Mouse (Mus musculus): ENCODE measurements around the gene Il1r1. TPM values are rescaled to one million over a fixed set of nuclear protein-coding genes. Genes with fewer than 3 reads are reported as not detected.

Gene Il1r1
- polyA plus RNA-seq, 1 experiment from 2014 or later = 8.6 TPM

- no peak for DNase-seq (ENCODE audit: low spot score)
- peak within 1 kb of the TSS; percentile 43 for H3K4me3 ChIP-seq (ENCODE audit: low read depth, low read length)
- no peaks in the 10 kb centered on the region for H3K9me3 ChIP-seq (ENCODE audit: control insufficient read depth, low read length)
- H3K27ac ChIP-seq (ENCODE audit: low read depth) = no peak within 1 kb of the TSS
- WGBS = 29% methylated on average over 6 of the region's 6 CpGs
- peak within 1 kb of the TSS; percentile 39 for H3K9ac ChIP-seq (ENCODE audit: low read length)
- ATAC-seq (replicated peaks; ENCODE audit: low FRiP score, low TSS enrichment, low read depth) = 0 out of 2 replicates have a peak, but pooled peaks have one; percentile 53
- H3K36me3 ChIP-seq (ENCODE audit: control insufficient read depth, insufficient read depth, low read length) = no peaks in the 10 kb centered on the region
- H3K27me3 ChIP-seq (replicated peaks; ENCODE audit: control insufficient read depth, insufficient read depth, low read length) = peaks cover 16% of the 10 kb centered on the region
- peak within 1 kb of the TSS; percentile 77 for H3K4me2 ChIP-seq (ENCODE audit: low read length)
- H3K4me1 ChIP-seq (replicated peaks; ENCODE audit: control insufficient read depth, insufficient read depth, low read length) = peaks cover 7% of the 10 kb centered on the region; the same call in 1 of the 2 replicates
Observed at GRCm38 (mm10) chr1:40324457-40324856, 99.6 kb downstream of the Il1r1 start, which contains the start of gene Il1rl2. Gene Il1rl2 (plus strand): TSS chr1:40324610.

GRCm38 (mm10) chr1:40324955-40325702, 100.2 kb downstream of the Il1r1 start:
- ATAC-seq (replicated peaks; ENCODE audit: low FRiP score, low TSS enrichment, low read depth) (0 out of 2 replicates have a peak, but pooled peaks have one; percentile 62), DNase-seq (ENCODE audit: low spot score) (peak; percentile 67)
- 5% methylated on average over 22 of the region's 22 CpGs for WGBS

GRCm38 (mm10) chr1:40325711-40326327, 100.9 kb downstream of the Il1r1 start:
- H3K27ac ChIP-seq (ENCODE audit: low read depth) = no peak overlapping the region
- peak overlapping the region; percentile 77 for H3K4me2 ChIP-seq (ENCODE audit: low read length)
- DNase-seq (ENCODE audit: low spot score) (peak; percentile 64), ATAC-seq (replicated peaks; ENCODE audit: low FRiP score, low TSS enrichment, low read depth) (0 out of 2 replicates have a peak, but pooled peaks have one; percentile 50)
- peak overlapping the region; percentile 39 for H3K9ac ChIP-seq (ENCODE audit: low read length)
- 6% methylated on average over 28 of the region's 29 CpGs for WGBS
- peaks cover 16% of the 10 kb centered on the region for H3K27me3 ChIP-seq (replicated peaks; ENCODE audit: control insufficient read depth, insufficient read depth, low read length)
- peaks cover 7% of the 10 kb centered on the region; the same call in 1 of the 2 replicates for H3K4me1 ChIP-seq (replicated peaks; ENCODE audit: control insufficient read depth, insufficient read depth, low read length)
- peak overlapping the region; percentile 43 for H3K4me3 ChIP-seq (ENCODE audit: low read depth, low read length)
- H3K9me3 ChIP-seq (ENCODE audit: control insufficient read depth, low read length) = no peaks in the 10 kb centered on the region
- no peaks in the 10 kb centered on the region for H3K36me3 ChIP-seq (ENCODE audit: control insufficient read depth, insufficient read depth, low read length)

More at GRCm38 (mm10) chr1:40324955-40325702, 100.2 kb downstream of the Il1r1 start:
- Histone ChIP-seq H3K36me3 (ENCODE audit: control insufficient read depth, insufficient read depth, low read length) (no peaks in the 10 kb centered on the region), H3K4me1 (replicated peaks; ENCODE audit: control insufficient read depth, insufficient read depth, low read length) (peaks cover 7% of the 10 kb centered on the region; the same call in 1 of the 2 replicates), H3K27me3 (replicated peaks; ENCODE audit: control insufficient read depth, insufficient read depth, low read length) (peaks cover 16% of the 10 kb centered on the region), H3K9me3 (ENCODE audit: control insufficient read depth, low read length) (no peaks in the 10 kb centered on the region), H3K4me3 (ENCODE audit: low read depth, low read length) (peak overlapping the region; percentile 43), H3K27ac (ENCODE audit: low read depth) (no peak overlapping the region), H3K4me2 (ENCODE audit: low read length) (peak overlapping the region; percentile 77), H3K9ac (ENCODE audit: low read length) (peak overlapping the region; percentile 39)

GRCm38 (mm10) chr1:40327604-40328003, 102.7 kb downstream of the Il1r1 start:
- peaks cover 7% of the 10 kb centered on the region; the same call in 1 of the 2 replicates for H3K4me1 ChIP-seq (replicated peaks; ENCODE audit: control insufficient read depth, insufficient read depth, low read length)
- H3K36me3 ChIP-seq (ENCODE audit: control insufficient read depth, insufficient read depth, low read length) = no peaks in the 10 kb centered on the region
- H3K27me3 ChIP-seq (replicated peaks; ENCODE audit: control insufficient read depth, insufficient read depth, low read length) = peaks cover 16% of the 10 kb centered on the region
- no peak overlapping the region for H3K9ac ChIP-seq (ENCODE audit: low read length)
- H3K27ac ChIP-seq (ENCODE audit: low read depth) = no peak overlapping the region
- DNase-seq (ENCODE audit: low spot score) (no peak), ATAC-seq (replicated peaks; ENCODE audit: low FRiP score, low TSS enrichment, low read depth) (no peak)
- no peaks in the 10 kb centered on the region for H3K9me3 ChIP-seq (ENCODE audit: control insufficient read depth, low read length)
- no peak overlapping the region for H3K4me2 ChIP-seq (ENCODE audit: low read length)
- WGBS = 88% methylated on average over 3 of the region's 3 CpGs
- no peak overlapping the region for H3K4me3 ChIP-seq (ENCODE audit: low read depth, low read length)

- Histone ChIP-seq H3K4me1 (replicated peaks; ENCODE audit: control insufficient read depth, insufficient read depth, low read length) (peaks cover 2% of the 10 kb centered on the region; the same call in 1 of the 2 replicates), H3K27ac (ENCODE audit: low read depth) (no peak overlapping the region), H3K36me3 (ENCODE audit: control insufficient read depth, insufficient read depth, low read length) (no peaks in the 10 kb centered on the region), H3K4me2 (ENCODE audit: low read length) (no peak overlapping the region), H3K9me3 (ENCODE audit: control insufficient read depth, low read length) (no peaks in the 10 kb centered on the region), H3K4me3 (ENCODE audit: low read depth, low read length) (no peak overlapping the region), H3K9ac (ENCODE audit: low read length) (no peak overlapping the region), H3K27me3 (replicated peaks; ENCODE audit: control insufficient read depth, insufficient read depth, low read length) (peaks cover 16% of the 10 kb centered on the region)
- WGBS = 77% methylated on average over 1 of the region's 1 CpGs
- no peak for ATAC-seq (replicated peaks; ENCODE audit: low FRiP score, low TSS enrichment, low read depth)
- no peak for DNase-seq (ENCODE audit: low spot score)
Observed at GRCm38 (mm10) chr1:40329526-40329925, 104.6 kb downstream of the Il1r1 start.

- H3K27ac ChIP-seq (ENCODE audit: low read depth) = no peak overlapping the region
- no peak overlapping the region for H3K4me3 ChIP-seq (ENCODE audit: low read depth, low read length)
- ATAC-seq (replicated peaks; ENCODE audit: low FRiP score, low TSS enrichment, low read depth) (no peak), DNase-seq (ENCODE audit: low spot score) (no peak)
- H3K27me3 ChIP-seq (replicated peaks; ENCODE audit: control insufficient read depth, insufficient read depth, low read length) = peaks cover 11% of the 10 kb centered on the region
- H3K4me1 ChIP-seq (replicated peaks; ENCODE audit: control insufficient read depth, insufficient read depth, low read length) = peaks cover under 1% of the 10 kb centered on the region; the same call in 1 of the 2 replicates
- no peaks in the 10 kb centered on the region for H3K36me3 ChIP-seq (ENCODE audit: control insufficient read depth, insufficient read depth, low read length)
- WGBS = 88% methylated on average over 8 of the region's 8 CpGs
- H3K9me3 ChIP-seq (ENCODE audit: control insufficient read depth, low read length) = no peaks in the 10 kb centered on the region
- H3K4me2 ChIP-seq (ENCODE audit: low read length) = no peak overlapping the region
- H3K9ac ChIP-seq (ENCODE audit: low read length) = no peak overlapping the region
Observed at GRCm38 (mm10) chr1:40330181-40330580, 105.3 kb downstream of the Il1r1 start.

- no peak overlapping the region for H3K4me3 ChIP-seq (ENCODE audit: low read depth, low read length)
- no peak overlapping the region for H3K9ac ChIP-seq (ENCODE audit: low read length)
- H3K27me3 ChIP-seq (replicated peaks; ENCODE audit: control insufficient read depth, insufficient read depth, low read length) = no peaks in the 10 kb centered on the region
- WGBS = 88% methylated on average over 1 of the region's 1 CpGs
- no peaks in the 10 kb centered on the region for H3K36me3 ChIP-seq (ENCODE audit: control insufficient read depth, insufficient read depth, low read length)
- H3K4me1 ChIP-seq (replicated peaks; ENCODE audit: control insufficient read depth, insufficient read depth, low read length) = no peaks in the 10 kb centered on the region
- H3K9me3 ChIP-seq (ENCODE audit: control insufficient read depth, low read length) = no peaks in the 10 kb centered on the region
- no peak overlapping the region for H3K4me2 ChIP-seq (ENCODE audit: low read length)
- DNase-seq (ENCODE audit: low spot score) (no peak), ATAC-seq (replicated peaks; ENCODE audit: low FRiP score, low TSS enrichment, low read depth) (no peak)
- H3K27ac ChIP-seq (ENCODE audit: low read depth) = no peak overlapping the region
Observed at GRCm38 (mm10) chr1:40339346-40339745, 114.5 kb downstream of the Il1r1 start.

- Histone ChIP-seq H3K27me3 (replicated peaks; ENCODE audit: control insufficient read depth, insufficient read depth, low read length) (no peaks in the 10 kb centered on the region), H3K27ac (ENCODE audit: low read depth) (no peak overlapping the region), H3K9ac (ENCODE audit: low read length) (no peak overlapping the region), H3K9me3 (ENCODE audit: control insufficient read depth, low read length) (no peaks in the 10 kb centered on the region), H3K4me2 (ENCODE audit: low read length) (no peak overlapping the region), H3K4me3 (ENCODE audit: low read depth, low read length) (no peak overlapping the region), H3K36me3 (ENCODE audit: control insufficient read depth, insufficient read depth, low read length) (no peaks in the 10 kb centered on the region), H3K4me1 (replicated peaks; ENCODE audit: control insufficient read depth, insufficient read depth, low read length) (no peaks in the 10 kb centered on the region)
- WGBS = 89% methylated on average over 4 of the region's 4 CpGs
- ATAC-seq (replicated peaks; ENCODE audit: low FRiP score, low TSS enrichment, low read depth) (no peak), DNase-seq (ENCODE audit: low spot score) (no peak)
Observed at GRCm38 (mm10) chr1:40340102-40340501, 115.2 kb downstream of the Il1r1 start.

Measured in intestine, embryonic 14.5 days (tissue).